Mouse (Mus musculus): ENCODE data around the gene Prpf38a.

- TF ChIP-seq POLR2AphosphoS2 (IDR thresholded peaks at IDR 0.05; ENCODE audit: low read depth, low read length), result 0 out of 2 replicates have a peak, but pooled peaks have one; percentile 71
- TF ChIP-seq ZKSCAN1 (IDR thresholded peaks at IDR 0.05; ENCODE audit: borderline replicate concordance, low read depth, low read length), result no peak; the same call in 1 of the 2 replicates
- no peak for TF ChIP-seq SMC3 (IDR thresholded peaks at IDR 0.05; ENCODE audit: low read depth, low read length)
- peak; percentile 45; the same call in 1 of the 2 replicates for TF ChIP-seq MEF2A (IDR thresholded peaks at IDR 0.05; ENCODE audit: borderline replicate concordance, low read depth, low read length)
- peak; percentile 92 for TF ChIP-seq POLR2A (IDR thresholded peaks at IDR 0.05; ENCODE audit: low read depth, low read length)
These were observed 40.6 kb upstream of the Prpf38a start, which contains the start of gene Cc2d1b for GRCm38 (mm10) chr4:108619587-108620341.
